Mouse (Mus musculus): ENCODE data around the gene Pcolce2. TPM values are rescaled to one million over a fixed set of nuclear protein-coding genes. Genes with fewer than 3 reads are reported as not detected.
A peak's percentile ranks its signal among the peaks of the same experiment; 100 is the strongest.

Gene Pcolce2
- not detected in 2 replicates for total RNA-seq (2012; rRNA removed)
- polyA plus RNA-seq (2012; ENCODE audit: insufficient read depth in 1 of 2, insufficient read length in 2 of 2, low read depth in 1 of 2, low replicate concordance in 2 of 2, missing spikeins in 1 of 2) = not detected

DNA sequence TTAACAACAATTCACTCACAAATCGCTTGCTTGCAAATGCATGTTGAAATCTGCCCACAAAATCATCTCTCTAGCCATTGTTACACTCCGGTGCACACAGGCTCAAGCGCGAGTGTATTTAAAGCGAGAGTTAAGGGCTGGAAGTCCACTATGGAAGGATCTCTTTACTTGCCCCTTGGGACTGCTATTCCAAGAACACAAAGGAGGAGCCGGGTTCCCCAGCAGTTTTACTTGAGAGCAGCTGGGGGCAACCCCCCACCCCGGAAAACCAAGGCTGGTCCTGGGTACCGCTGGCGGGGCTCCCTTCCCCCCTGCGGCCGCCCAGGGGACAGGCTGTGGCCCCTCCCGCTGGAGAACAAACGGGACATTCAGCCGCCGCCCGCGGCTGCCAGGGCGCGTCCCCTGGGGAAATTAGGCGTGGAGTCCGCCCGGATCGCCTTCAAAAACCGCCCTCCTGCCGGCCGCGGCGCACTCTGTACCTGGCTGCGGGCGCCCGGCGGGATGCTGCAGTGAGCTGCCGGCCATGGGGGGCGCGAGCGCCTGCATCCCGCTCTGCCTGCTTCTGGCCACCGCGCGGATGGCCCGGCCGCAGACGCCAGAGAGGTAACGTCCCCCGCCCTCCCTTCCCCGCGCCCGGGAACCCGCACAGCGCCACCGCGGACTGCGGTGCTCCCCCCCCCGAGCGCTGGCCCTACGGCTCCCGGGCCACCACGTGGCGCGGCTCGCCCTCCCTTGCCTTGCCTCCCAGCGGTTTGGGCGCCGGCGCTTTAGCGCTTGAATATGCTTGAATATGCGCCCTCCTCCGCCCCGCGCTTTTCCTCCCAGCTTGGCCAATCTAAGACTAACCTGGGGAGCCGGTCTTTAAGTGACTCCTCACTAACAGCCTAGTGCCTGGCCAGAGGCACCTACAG, at the start of gene Pcolce2:
Pcolce2 (plus strand) TSS at position 331 of the 911 bp plus-strand sequence.
- no peak for DNase-seq (ENCODE audit: low read depth, low spot score)
- no peaks in the 10 kb centered on the region for H3K27me3 ChIP-seq (ENCODE audit: control insufficient read depth in 1 of 2, insufficient read depth in 2 of 2, low read length in 2 of 2)
- TF ChIP-seq ZMIZ1 (IDR thresholded peaks at IDR 0.05; ENCODE audit: low read depth, low read length) (no peak), POLR2A (IDR thresholded peaks at IDR 0.05; ENCODE audit: control insufficient read depth in 1 of 2, insufficient read depth in 1 of 2, low read depth in 1 of 2, low read length in 2 of 2, poor library complexity in 1 of 2) (0 out of 4 replicates have a peak, but pooled peaks of 1 of the 2 experiments have one; percentile 26)

DNA sequence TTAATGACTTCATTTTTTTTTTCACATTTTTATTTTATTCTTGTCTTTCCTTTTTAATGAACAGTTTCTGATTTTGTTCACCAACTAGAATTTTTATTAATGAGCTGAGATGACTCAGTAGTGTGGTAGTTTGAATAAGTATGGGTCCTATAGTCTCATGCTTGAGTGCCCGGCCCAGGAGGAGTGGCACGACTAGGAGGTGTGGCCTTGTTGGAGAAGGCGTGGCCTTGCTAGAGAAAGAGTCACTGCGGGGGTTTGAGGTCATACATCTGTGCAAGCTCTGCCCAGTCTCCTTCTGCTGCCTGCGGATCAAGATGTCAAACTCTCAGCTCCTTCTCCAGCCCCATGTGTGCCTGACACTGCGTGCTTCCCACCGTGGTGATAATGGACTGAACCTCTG, 49.3 kb upstream of the Pcolce2 start:
- Histone ChIP-seq H3K27me3 (ENCODE audit: control insufficient read depth in 1 of 2, insufficient read depth in 2 of 2, low read length in 2 of 2) (no peaks in the 10 kb centered on the region; a peak in 2 of 4 replicates), H3K27ac (ENCODE audit: control insufficient read depth, low read depth, low read length) (no peak overlapping the region), H3K4me3 (ENCODE audit: control insufficient read depth in 1 of 2, insufficient read depth in 1 of 2, low read depth in 2 of 2, low read length in 2 of 2) (no peak overlapping the region), H3K79me2 (ENCODE audit: control insufficient read depth, insufficient read depth, low read length, poor library complexity) (no peaks in the 10 kb centered on the region), H3K36me3 (ENCODE audit: control insufficient read depth in 1 of 2, insufficient read depth in 2 of 2, low read length in 2 of 2) (no peaks in the 10 kb centered on the region), H3K9me3 (replicated peaks; ENCODE audit: insufficient read depth, low read length) (no peaks in the 10 kb centered on the region), H3K4me1 (ENCODE audit: control insufficient read depth in 1 of 2, insufficient read depth in 2 of 2, low read length in 2 of 2) (no peaks in the 10 kb centered on the region), H3K9ac (ENCODE audit: control insufficient read depth, low read depth, low read length, poor library complexity, severe bottlenecking) (no peak overlapping the region)
- TF ChIP-seq EP300 (IDR thresholded peaks at IDR 0.05; ENCODE audit: low read depth in 1 of 2, low read length in 2 of 2) = no peak
- DNase-seq (ENCODE audit: low read depth, low spot score) = no peak

More for the DNA sequence above, at the start of gene Pcolce2:
- H3K79me2 ChIP-seq (ENCODE audit: control insufficient read depth, insufficient read depth, low read length, poor library complexity) = no peaks in the 10 kb centered on the region
- H3K27ac ChIP-seq (ENCODE audit: control insufficient read depth, low read depth, low read length) = no peak within 1 kb of the TSS
- H3K9me3 ChIP-seq (replicated peaks; ENCODE audit: insufficient read depth, low read length) = no peaks in the 10 kb centered on the region
- no peaks in the 10 kb centered on the region for H3K4me1 ChIP-seq (ENCODE audit: control insufficient read depth in 1 of 2, insufficient read depth in 2 of 2, low read length in 2 of 2)
- H3K9ac ChIP-seq (ENCODE audit: control insufficient read depth, low read depth, low read length, poor library complexity, severe bottlenecking) = no peak within 1 kb of the TSS
- H3K4me3 ChIP-seq (ENCODE audit: control insufficient read depth in 1 of 2, insufficient read depth in 1 of 2, low read depth in 2 of 2, low read length in 2 of 2) = no peak within 1 kb of the TSS
- no peaks in the 10 kb centered on the region for H3K36me3 ChIP-seq (ENCODE audit: control insufficient read depth in 1 of 2, insufficient read depth in 2 of 2, low read length in 2 of 2)

DNA sequence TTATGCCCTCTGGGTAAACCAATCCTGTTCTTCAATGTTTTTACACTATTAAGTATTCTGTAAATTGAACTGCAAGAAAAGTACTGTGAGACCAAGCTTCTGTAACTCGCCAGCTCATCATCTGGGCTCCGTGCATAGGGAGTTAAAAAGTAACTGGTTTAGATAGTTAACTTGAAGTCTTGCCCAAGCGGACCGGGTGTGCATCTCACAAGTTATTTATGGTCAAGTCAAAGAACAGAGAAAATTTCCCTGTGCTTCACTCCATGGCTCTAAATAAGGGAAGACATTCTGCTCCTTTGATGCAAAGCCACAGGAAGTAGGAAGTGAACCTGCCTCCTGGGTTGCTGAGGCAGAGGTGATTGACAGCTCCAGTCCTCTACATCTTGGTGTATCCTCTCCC, 43.1 kb upstream of the Pcolce2 start:
- H3K27me3 ChIP-seq (ENCODE audit: control insufficient read depth in 1 of 2, insufficient read depth in 2 of 2, low read length in 2 of 2) = no peaks in the 10 kb centered on the region; a peak in 2 of 4 replicates
- TF ChIP-seq SMC3 (IDR thresholded peaks at IDR 0.05; ENCODE audit: low read depth, low read length) (no peak), CHD2 (IDR thresholded peaks at IDR 0.05; ENCODE audit: low read length) (no peak), ZC3H11A (IDR thresholded peaks at IDR 0.05; ENCODE audit: low read depth, low read length) (no peak)
- no peak overlapping the region for H3K27ac ChIP-seq (ENCODE audit: control insufficient read depth, low read depth, low read length)
- no peaks in the 10 kb centered on the region for H3K4me1 ChIP-seq (ENCODE audit: control insufficient read depth in 1 of 2, insufficient read depth in 2 of 2, low read length in 2 of 2)
- no peaks in the 10 kb centered on the region for H3K36me3 ChIP-seq (ENCODE audit: control insufficient read depth in 1 of 2, insufficient read depth in 2 of 2, low read length in 2 of 2)
- no peaks in the 10 kb centered on the region for H3K9me3 ChIP-seq (replicated peaks; ENCODE audit: insufficient read depth, low read length)
- H3K9ac ChIP-seq (ENCODE audit: control insufficient read depth, low read depth, low read length, poor library complexity, severe bottlenecking) = no peak overlapping the region
- no peak for DNase-seq (ENCODE audit: low read depth, low spot score)
- H3K4me3 ChIP-seq (ENCODE audit: control insufficient read depth in 1 of 2, insufficient read depth in 1 of 2, low read depth in 2 of 2, low read length in 2 of 2) = no peak overlapping the region
- no peaks in the 10 kb centered on the region for H3K79me2 ChIP-seq (ENCODE audit: control insufficient read depth, insufficient read depth, low read length, poor library complexity)

All from MEL (cell line).